ENCODE assay signal across 12 mouse cellular contexts in genomic region chr5:19158191-19158590, GRCm38 (mm10).
DNase-seq lines count a peak whose midpoint lies in the region; ATAC-seq and TF ChIP-seq lines count a peak whose summit lies in the region.
"Had no signal": no experiment of that assay in that cellular context is flagged by ENCODE, and none has a peak within 500 bp of the region (broad histone marks: within the 10 kb centered on the region; RNA-seq: fewer than 3 reads in every experiment).

No protein-coding gene starts in this region.

- peak; percentile 6 to 12 for DNase-seq in adrenal gland, postnatal 36 days
- DNase-seq in adrenal gland, postnatal 4 days (ENCODE audit: low spot score in 2 of 2), result no peak
- DNase-seq in hindbrain, postnatal 0 days (ENCODE audit: low spot score), result peak; percentile 35
- peak; percentile 52 for DNase-seq in brain, adult 2 months (ENCODE audit: low read depth, low spot score)
- DNase-seq in layer of hippocampus, postnatal 10 days (ENCODE audit: low spot score in 2 of 2), result peak; percentile 20 to 25
- no peak for DNase-seq in embryo, embryonic 11 days
- DNase-seq: kidney, postnatal 36 days; liver; lung, postnatal 14 days; thymus, adult 18-20 months had no signal

- no peak for ATAC-seq in hindbrain, postnatal 0 days
- no peak for ATAC-seq in hindbrain, embryonic 13.5 days (ENCODE audit: low FRiP score)
- ATAC-seq in intestine, embryonic 15.5 days, result no peak

- no peaks in the 10 kb centered on the region for H3K4me1 ChIP-seq in hindbrain, postnatal 0 days (ENCODE audit: insufficient read depth, low read length)
- H3K4me1 ChIP-seq in hindbrain, embryonic 13.5 days (replicated peaks), result no peaks in the 10 kb centered on the region
- no peaks in the 10 kb centered on the region for H3K4me1 ChIP-seq in intestine, embryonic 15.5 days (replicated peaks)

- TF ChIP-seq CTCF in hindbrain, postnatal 0 days (IDR thresholded peaks at IDR 0.05; ENCODE audit: low read depth), result no peak

- no peak overlapping the region for H3K9ac ChIP-seq in hindbrain, postnatal 0 days (replicated peaks; ENCODE audit: low read length)
- no peak overlapping the region for H3K9ac ChIP-seq in hindbrain, embryonic 13.5 days
- H3K9ac ChIP-seq in intestine, embryonic 15.5 days, result no peak overlapping the region

- no peak overlapping the region for H3K4me2 ChIP-seq in hindbrain, postnatal 0 days (ENCODE audit: low read depth, low read length)
- no peak overlapping the region for H3K4me2 ChIP-seq in hindbrain, embryonic 13.5 days
- no peak overlapping the region for H3K4me2 ChIP-seq in intestine, embryonic 15.5 days (replicated peaks)

- H3K4me3 ChIP-seq in hindbrain, postnatal 0 days (ENCODE audit: low read length), result no peak overlapping the region
- no peak overlapping the region for H3K4me3 ChIP-seq in hindbrain, embryonic 13.5 days
- H3K4me3 ChIP-seq in intestine, embryonic 15.5 days (replicated peaks), result no peak overlapping the region

- H3K9me3 ChIP-seq in hindbrain, postnatal 0 days (ENCODE audit: low read length), result no peaks in the 10 kb centered on the region
- no peaks in the 10 kb centered on the region for H3K9me3 ChIP-seq in hindbrain, embryonic 13.5 days
- no peaks in the 10 kb centered on the region for H3K9me3 ChIP-seq in intestine, embryonic 15.5 days

- H3K36me3 ChIP-seq in hindbrain, postnatal 0 days (ENCODE audit: insufficient read depth, low read length), result no peaks in the 10 kb centered on the region
- H3K36me3 ChIP-seq in hindbrain, embryonic 13.5 days, result no peaks in the 10 kb centered on the region
- no peaks in the 10 kb centered on the region for H3K36me3 ChIP-seq in intestine, embryonic 15.5 days

- no peak overlapping the region for H3K27ac ChIP-seq in hindbrain, postnatal 0 days
- no peak overlapping the region for H3K27ac ChIP-seq in hindbrain, embryonic 13.5 days
- H3K27ac ChIP-seq in intestine, embryonic 15.5 days, result no peak overlapping the region

- no peaks in the 10 kb centered on the region for H3K27me3 ChIP-seq in hindbrain, postnatal 0 days (ENCODE audit: insufficient read depth, low read length)
- no peaks in the 10 kb centered on the region for H3K27me3 ChIP-seq in hindbrain, embryonic 13.5 days
- no peaks in the 10 kb centered on the region for H3K27me3 ChIP-seq in intestine, embryonic 15.5 days (replicated peaks)

- 24% methylated on average over 3 of the region's 3 CpGs for WGBS in hindbrain, postnatal 0 days
- 45% methylated on average over 3 of the region's 3 CpGs for WGBS in hindbrain, embryonic 13.5 days
- 44% methylated on average over 3 of the region's 3 CpGs for WGBS in intestine, embryonic 15.5 days

Comparison
In these comparisons a context has a peak if more than half of its experiments do, and no peak if none do; other contexts are left out.
1. DNase-seq: peak in adrenal gland, postnatal 36 days (2 of 2), hindbrain, postnatal 0 days (single experiment), brain, adult 2 months (single experiment) and layer of hippocampus, postnatal 10 days (2 of 2); none in adrenal gland, postnatal 4 days (0 of 2) and embryo, embryonic 11 days (single experiment).